Mouse (Mus musculus): ENCODE data around the gene Ccr1l1. TPM values are rescaled to one million over a fixed set of nuclear protein-coding genes. Genes with fewer than 3 reads are reported as not detected.

Gene Ccr1l1
- polyA plus RNA-seq, 1 experiment from 2014 or later, result not detected

DNA sequence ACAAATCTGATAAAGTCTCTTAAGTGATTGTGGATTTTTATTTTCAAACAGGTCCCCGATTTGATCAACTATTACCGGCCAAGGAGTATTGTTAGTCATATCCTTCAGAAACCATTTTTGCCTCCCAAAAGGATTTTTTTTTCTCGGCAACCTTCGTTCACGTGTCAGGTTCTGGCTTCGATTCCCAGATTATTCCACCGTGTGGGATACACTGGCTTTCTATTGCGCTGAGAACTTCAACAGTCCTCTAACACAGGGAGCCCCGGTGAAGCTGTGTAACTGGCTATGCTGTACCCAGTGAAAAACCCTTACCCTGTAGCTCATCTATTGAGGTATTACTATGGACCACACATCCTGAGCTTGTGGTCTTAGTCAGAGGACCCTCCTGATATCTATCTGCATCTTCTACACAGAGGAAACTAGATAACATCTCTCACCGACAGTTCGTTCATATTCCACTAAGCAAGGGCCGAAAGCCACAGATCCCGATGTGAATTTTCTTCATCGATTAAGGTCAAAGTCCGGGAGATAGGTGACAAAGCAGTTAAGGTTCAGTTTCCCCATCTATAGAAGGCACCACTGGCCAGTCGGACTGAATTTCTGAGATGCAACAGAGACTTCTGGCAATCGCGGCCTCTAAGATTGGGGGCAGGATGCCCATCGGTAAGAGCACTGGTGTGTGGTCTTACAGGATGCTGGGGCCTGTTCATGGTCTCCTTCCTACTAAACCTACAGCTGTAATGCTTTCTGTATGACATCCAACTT lies 45.1 kb downstream of the Ccr1l1 start:
- no peak overlapping the region for H3K4me2 ChIP-seq (replicated peaks)
- H3K4me3 ChIP-seq, result no peak overlapping the region
- H3K4me1 ChIP-seq, result peaks cover 2% of the 10 kb centered on the region
- no peak overlapping the region for H3K27ac ChIP-seq
- WGBS, result 92% methylated on average over 19 of the region's 19 CpGs
- no peaks in the 10 kb centered on the region for H3K9me3 ChIP-seq
- no peak for ATAC-seq (ENCODE audit: low FRiP score, low read depth)
- no peaks in the 10 kb centered on the region for H3K36me3 ChIP-seq
- H3K27me3 ChIP-seq, result no peaks in the 10 kb centered on the region
- no peak overlapping the region for H3K9ac ChIP-seq

DNA sequence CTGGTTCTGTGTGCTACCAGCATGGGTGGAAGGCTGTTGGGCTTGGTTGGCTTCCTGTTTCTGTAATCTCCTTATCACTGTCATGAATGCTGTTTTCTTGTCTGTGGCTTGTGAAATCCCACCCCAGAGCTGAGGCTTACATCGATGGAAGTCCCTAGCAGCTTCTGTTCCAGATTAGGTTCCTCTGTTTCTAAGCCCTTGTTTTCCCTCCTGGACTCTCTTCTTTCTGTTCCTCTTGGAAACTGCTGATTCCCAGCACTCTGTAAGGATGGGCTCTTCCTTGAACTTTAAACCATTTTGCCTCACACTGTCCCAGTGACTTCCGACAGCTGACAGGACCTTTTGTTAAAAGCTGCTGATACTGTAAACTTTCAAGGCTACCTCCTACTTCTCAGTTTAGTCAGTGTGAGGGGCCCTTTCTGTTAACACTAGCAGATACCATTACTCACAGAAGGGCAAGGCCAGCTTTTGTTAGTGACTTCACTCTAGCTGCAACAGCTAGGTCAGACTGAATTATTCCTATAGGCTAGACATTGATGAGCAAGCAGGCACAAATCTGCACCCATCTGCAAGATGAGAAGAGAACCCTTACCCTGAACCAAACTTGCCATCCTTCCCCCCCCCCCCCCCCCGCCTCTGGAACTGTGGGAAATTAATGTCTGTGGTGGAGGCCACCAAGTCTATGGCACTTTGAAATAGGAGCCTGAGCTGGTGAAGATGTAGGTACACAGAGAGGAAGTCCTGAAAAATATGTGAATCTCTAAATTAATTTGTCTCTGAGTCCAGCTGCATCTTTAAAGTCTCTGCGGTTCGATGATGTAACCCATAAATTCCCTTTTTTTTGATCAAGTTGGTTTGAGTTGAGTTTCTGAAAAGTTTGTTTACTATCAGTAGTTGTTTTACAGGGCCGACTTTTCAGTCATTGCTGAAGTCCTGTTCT lies 46.2 kb downstream of the Ccr1l1 start:
- no peaks in the 10 kb centered on the region for H3K9me3 ChIP-seq
- no peak overlapping the region for H3K9ac ChIP-seq
- no peaks in the 10 kb centered on the region for H3K36me3 ChIP-seq
- WGBS, result 71% methylated on average over 6 of the region's 6 CpGs
- no peak overlapping the region for H3K4me3 ChIP-seq
- peaks cover 11% of the 10 kb centered on the region for H3K4me1 ChIP-seq
- no peak overlapping the region for H3K27ac ChIP-seq
- H3K27me3 ChIP-seq, result no peaks in the 10 kb centered on the region
- H3K4me2 ChIP-seq (replicated peaks), result no peak overlapping the region
- no peak for ATAC-seq (ENCODE audit: low FRiP score, low read depth)

DNA sequence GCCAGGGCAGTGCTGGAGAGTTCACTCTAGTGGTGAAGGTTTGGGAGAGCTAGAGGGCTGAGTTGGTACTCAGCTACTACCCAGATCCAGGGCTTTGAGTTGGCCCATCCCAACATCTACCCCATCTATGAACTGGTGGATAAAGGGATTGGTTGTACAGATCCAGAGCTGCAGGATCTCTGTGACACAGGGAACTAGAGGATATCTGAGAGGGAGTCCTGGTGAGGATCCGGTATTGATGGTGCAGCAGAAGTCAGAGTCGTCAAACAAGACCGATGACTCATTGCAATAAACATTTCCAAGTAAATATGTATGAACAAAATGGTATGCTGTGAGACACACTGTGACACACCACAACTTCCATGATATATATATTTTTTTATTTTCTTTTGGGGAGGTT lies 47.3 kb downstream of the Ccr1l1 start:
- ATAC-seq (ENCODE audit: low FRiP score, low read depth), result no peak
- whole genome bisulfite sequencing, result 91% methylated on average over 3 of the region's 3 CpGs
- H3K9me3 ChIP-seq, result 0 out of 2 replicates have a peak, but pooled peaks cover 2% of the 10 kb centered on the region

DNA sequence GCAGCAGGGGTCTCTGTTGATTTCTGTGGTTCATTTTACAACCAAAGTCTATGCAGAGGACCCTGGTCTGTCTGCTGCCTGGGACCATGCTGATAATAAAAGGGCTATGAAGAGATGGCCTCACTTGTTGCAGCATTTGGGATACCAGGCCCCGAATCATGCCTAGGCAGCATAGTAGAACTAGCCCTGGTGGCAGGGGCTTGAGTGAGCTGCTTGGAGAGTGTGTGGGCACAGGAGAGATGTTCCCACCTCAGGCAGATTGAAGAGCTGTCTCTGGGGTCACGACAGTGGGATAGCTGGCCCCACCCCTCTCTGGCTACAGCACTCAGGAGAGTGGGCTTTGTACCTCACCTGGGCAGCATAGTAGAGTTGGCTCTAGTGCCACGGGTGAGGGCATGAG lies 47.7 kb downstream of the Ccr1l1 start:
- Histone ChIP-seq H3K4me3 (no peak overlapping the region), H3K36me3 (no peaks in the 10 kb centered on the region), H3K27me3 (no peaks in the 10 kb centered on the region), H3K4me1 (peaks cover 15% of the 10 kb centered on the region), H3K27ac (no peak overlapping the region), H3K9ac (no peak overlapping the region), H3K4me2 (replicated peaks) (no peak overlapping the region), H3K9me3 (0 out of 2 replicates have a peak, but pooled peaks cover 3% of the 10 kb centered on the region)
- ATAC-seq (ENCODE audit: low FRiP score, low read depth), result no peak
- WGBS, result 81% methylated on average over 3 of the region's 3 CpGs

More for the DNA sequence above, 47.3 kb downstream of the Ccr1l1 start:
- Histone ChIP-seq H3K36me3 (no peaks in the 10 kb centered on the region), H3K4me2 (replicated peaks) (no peak overlapping the region), H3K9ac (no peak overlapping the region), H3K27ac (no peak overlapping the region), H3K4me1 (peaks cover 11% of the 10 kb centered on the region), H3K4me3 (no peak overlapping the region), H3K27me3 (no peaks in the 10 kb centered on the region)

DNA sequence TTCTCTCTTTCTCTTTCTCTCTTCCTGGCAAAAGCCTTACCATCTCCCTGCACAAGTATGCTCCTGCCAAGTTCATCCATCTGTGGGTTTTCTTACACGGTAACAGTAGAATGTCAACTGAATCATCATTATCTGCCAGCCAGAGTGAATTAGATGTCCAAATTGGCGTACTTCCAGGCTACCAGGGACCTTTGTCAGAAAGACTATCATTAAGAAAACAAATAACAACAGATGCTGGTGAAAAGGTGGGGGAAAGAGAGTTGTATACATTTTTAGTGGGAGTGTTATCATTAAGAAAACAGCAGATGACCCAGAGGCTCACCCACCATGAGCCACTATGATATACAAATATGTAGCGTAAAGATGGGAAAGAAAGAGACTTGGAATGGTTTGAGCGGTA lies 48.3 kb downstream of the Ccr1l1 start:
- Histone ChIP-seq H3K27ac (no peak overlapping the region), H3K4me1 (peaks cover 15% of the 10 kb centered on the region), H3K9ac (no peak overlapping the region), H3K9me3 (0 out of 2 replicates have a peak, but pooled peaks cover 3% of the 10 kb centered on the region), H3K4me2 (replicated peaks) (no peak overlapping the region), H3K36me3 (no peaks in the 10 kb centered on the region), H3K4me3 (no peak overlapping the region), H3K27me3 (no peaks in the 10 kb centered on the region)
- ATAC-seq (ENCODE audit: low FRiP score, low read depth), result no peak
- 83% methylated on average over 4 of the region's 4 CpGs for WGBS

DNA sequence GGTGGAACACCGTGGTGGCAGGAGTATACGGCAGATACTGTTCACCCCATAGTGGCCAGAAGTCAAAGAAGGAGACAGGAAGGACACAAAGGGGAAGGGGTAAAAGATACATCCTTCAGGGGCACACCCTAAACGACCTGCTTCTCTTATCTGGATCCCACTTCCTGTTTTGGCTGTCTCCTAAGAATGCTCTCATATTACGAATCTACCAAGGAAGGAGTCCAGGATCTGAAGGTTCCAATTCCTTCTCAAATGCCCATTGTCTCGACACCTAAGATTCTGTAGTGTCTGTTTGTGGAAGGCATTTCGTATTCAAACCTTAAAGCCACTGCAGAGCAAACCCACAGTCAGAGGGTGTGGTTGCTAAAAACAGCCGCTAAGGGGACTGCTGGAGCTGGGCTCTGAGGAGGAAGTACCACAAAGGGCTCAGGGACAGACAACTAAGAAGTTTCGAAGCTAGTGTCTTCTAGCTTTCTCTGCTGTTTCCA lies 49.4 kb downstream of the Ccr1l1 start:
- ATAC-seq (ENCODE audit: low FRiP score, low read depth), result no peak
- H3K27me3 ChIP-seq, result peaks cover 8% of the 10 kb centered on the region

DNA sequence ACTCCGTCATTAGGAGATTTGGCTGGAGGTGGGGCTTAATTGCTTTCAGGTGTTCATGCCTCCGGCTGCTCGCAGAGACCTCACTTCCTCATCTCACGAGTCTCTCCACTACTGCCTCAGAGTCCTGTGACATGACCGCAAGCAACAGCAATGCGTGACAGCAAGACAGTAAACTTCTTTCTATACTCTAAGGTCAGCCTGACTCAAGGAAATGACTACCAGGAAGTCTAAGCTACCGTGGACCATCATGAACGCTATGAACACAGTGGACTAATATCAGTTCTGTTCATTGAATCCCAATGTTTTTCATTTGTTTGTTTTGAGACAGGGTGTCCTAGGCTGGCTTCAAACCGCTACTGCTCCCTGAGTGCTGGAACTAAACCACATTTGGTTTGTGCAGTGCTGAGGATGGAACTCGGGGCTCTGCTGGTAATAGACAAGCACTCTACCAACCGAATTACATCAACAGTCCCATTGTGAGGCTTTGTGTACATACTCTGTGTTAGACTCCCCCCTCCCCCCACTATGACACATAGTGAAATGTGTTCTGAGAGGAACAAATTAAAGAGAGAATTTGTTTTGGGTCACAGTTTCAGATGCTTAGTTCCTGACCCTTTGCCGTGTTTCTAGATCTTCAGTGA lies 50.0 kb downstream of the Ccr1l1 start:
- no peak overlapping the region for H3K4me3 ChIP-seq
- peaks cover 15% of the 10 kb centered on the region for H3K4me1 ChIP-seq
- H3K9ac ChIP-seq, result no peak overlapping the region
- no peak for ATAC-seq (ENCODE audit: low FRiP score, low read depth)
- 0 out of 2 replicates have a peak, but pooled peaks cover 3% of the 10 kb centered on the region for H3K9me3 ChIP-seq
- H3K4me2 ChIP-seq (replicated peaks), result 0 out of 2 replicates have a peak overlapping the region, but pooled peaks have one; percentile 14
- H3K27me3 ChIP-seq, result peaks cover 13% of the 10 kb centered on the region
- 47% methylated on average over 12 of the region's 12 CpGs for WGBS
- H3K27ac ChIP-seq, result no peak overlapping the region
- H3K36me3 ChIP-seq, result no peaks in the 10 kb centered on the region

More for the DNA sequence above, 49.4 kb downstream of the Ccr1l1 start:
- H3K9me3 ChIP-seq, result 0 out of 2 replicates have a peak, but pooled peaks cover 3% of the 10 kb centered on the region
- no peak overlapping the region for H3K27ac ChIP-seq
- H3K36me3 ChIP-seq, result no peaks in the 10 kb centered on the region
- peaks cover 15% of the 10 kb centered on the region for H3K4me1 ChIP-seq
- no peak overlapping the region for H3K4me3 ChIP-seq
- no peak overlapping the region for H3K4me2 ChIP-seq (replicated peaks)
- 51% methylated on average over 8 of the region's 8 CpGs for WGBS
- H3K9ac ChIP-seq, result no peak overlapping the region

DNA sequence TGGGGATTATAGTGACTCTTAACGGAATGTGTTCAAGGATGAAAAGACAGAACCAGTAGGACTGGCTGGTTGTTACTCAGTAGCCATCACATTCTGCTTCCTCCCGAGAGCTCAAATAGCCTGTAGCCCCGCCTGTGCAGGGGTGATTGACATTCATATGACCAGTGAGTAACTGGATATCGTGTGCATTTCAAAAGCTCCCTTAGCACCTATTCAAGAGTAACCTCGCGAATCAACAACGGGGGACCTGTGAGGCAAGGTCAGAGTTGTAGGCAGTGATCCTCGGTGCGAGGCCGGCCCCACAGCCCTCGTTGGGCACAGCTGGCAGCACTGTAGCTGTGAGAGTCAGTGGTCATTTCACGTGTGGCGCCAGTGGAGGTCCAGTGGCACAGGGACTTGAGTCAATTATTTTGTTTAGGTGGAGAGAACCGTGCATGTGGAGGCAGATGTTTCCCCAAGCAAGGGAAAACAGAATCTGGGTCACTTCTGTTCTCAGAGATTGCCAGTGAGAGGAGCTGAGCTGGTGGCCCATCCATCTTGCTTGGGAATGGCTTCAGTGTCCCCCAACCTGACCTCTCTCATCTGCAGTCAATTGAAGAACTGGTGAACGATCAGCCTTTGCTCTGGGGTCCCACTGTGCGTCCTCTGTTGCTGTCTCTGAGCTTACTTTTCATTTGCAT lies 50.8 kb downstream of the Ccr1l1 start:
- no peaks in the 10 kb centered on the region for H3K36me3 ChIP-seq
- H3K4me3 ChIP-seq, result no peak overlapping the region
- no peak overlapping the region for H3K9ac ChIP-seq
- 41% methylated on average over 16 of the region's 16 CpGs for WGBS
- 0 out of 2 replicates have a peak overlapping the region, but pooled peaks have one; percentile 1 for H3K4me2 ChIP-seq (replicated peaks)
- H3K27ac ChIP-seq, result no peak overlapping the region
- H3K27me3 ChIP-seq, result peaks cover 17% of the 10 kb centered on the region
- ATAC-seq (ENCODE audit: low FRiP score, low read depth), result no peak
- H3K4me1 ChIP-seq, result peaks cover 15% of the 10 kb centered on the region
- 0 out of 2 replicates have a peak, but pooled peaks cover 3% of the 10 kb centered on the region for H3K9me3 ChIP-seq

Other genes with a start within 250 kb of the Ccr1l1 start
- gene Cxcr6, start 171.9 kb downstream of the Ccr1l1 start, polyA plus RNA-seq (2015; fragmentation: Nextera tagmentation; extraction: Ambion mirVana), result 0.17 and 0.38 TPM in 2 replicates
- 16.4 and 16.9 TPM in 2 replicates for gene Fyco1, start 126.5 kb downstream of the Ccr1l1 start, polyA plus RNA-seq (2015; fragmentation: Nextera tagmentation; extraction: Ambion mirVana)
- not detected in 2 replicates for gene Xcr1, start 116.4 kb downstream of the Ccr1l1 start, polyA plus RNA-seq (2015; fragmentation: Nextera tagmentation; extraction: Ambion mirVana)
- gene Ccr1, start 9.7 kb downstream of the Ccr1l1 start, polyA plus RNA-seq (2015; fragmentation: Nextera tagmentation; extraction: Ambion mirVana), result 2.2 and 2.6 TPM in 2 replicates
- gene Ccr3, start 43.6 kb upstream of the Ccr1l1 start, polyA plus RNA-seq (2015; fragmentation: Nextera tagmentation; extraction: Ambion mirVana), result 0.08 and 0.14 TPM in 2 replicates
- gene Ccr2, start 123.5 kb upstream of the Ccr1l1 start, polyA plus RNA-seq (2015; fragmentation: Nextera tagmentation; extraction: Ambion mirVana), result 2.0 and 2.7 TPM in 2 replicates
- 0.39 and 0.65 TPM in 2 replicates for gene Ccr5, start 143.1 kb upstream of the Ccr1l1 start, polyA plus RNA-seq (2015; fragmentation: Nextera tagmentation; extraction: Ambion mirVana)

Data from limb, embryonic 13.5 days (tissue).